Mouse (Mus musculus) left cerebral cortex, adult 11 months (tissue): ENCODE results near the gene Sycp2.
A peak's percentile ranks its signal among the peaks of the same experiment; 100 is the strongest.
"Not testable (repeated sequence)": the region's sequence is repeated elsewhere in the genome, so short reads cannot be mapped to it uniquely, and the experiment has no call there.

ENCODE experiments used
- DNase-seq: peaks from one replicate; pipeline ENCODE4 v3.0.0; 2022; ENCODE audit warnings: low spot score

Gene Sycp2

GRCm38 (mm10) chr2:178413481-178414260 is 6.2 kb upstream of the Sycp2 start:
- peak; percentile 51 for DNase-seq

GRCm38 (mm10) chr2:178413081-178413480 is 5.6 kb upstream of the Sycp2 start:
- DNase-seq: no peak

- DNase-seq: no peak
Measured at GRCm38 (mm10) chr2:178412598-178412997, 5.1 kb upstream of the Sycp2 start.

GRCm38 (mm10) chr2:178410286-178410685 is 2.8 kb upstream of the Sycp2 start:
- DNase-seq: no peak

GRCm38 (mm10) chr2:178409024-178409423 is 1.5 kb upstream of the Sycp2 start:
- no peak for DNase-seq

- no peak for DNase-seq
Measured at GRCm38 (mm10) chr2:178342597-178342996, 64.9 kb downstream of the Sycp2 start.

- not testable (repeated sequence) for DNase-seq
Measured at GRCm38 (mm10) chr2:178342105-178342504, 65.4 kb downstream of the Sycp2 start.

- no peak for DNase-seq
Measured at GRCm38 (mm10) chr2:178339044-178339443, 68.4 kb downstream of the Sycp2 start.

- no peak for DNase-seq
Measured at GRCm38 (mm10) chr2:178337878-178338277, 69.6 kb downstream of the Sycp2 start.

- no peak for DNase-seq
Measured at GRCm38 (mm10) chr2:178329986-178330385, 77.5 kb downstream of the Sycp2 start.

GRCm38 (mm10) chr2:178329551-178329950 is 77.9 kb downstream of the Sycp2 start:
- no peak for DNase-seq

GRCm38 (mm10) chr2:178327466-178328040 is 79.9 kb downstream of the Sycp2 start:
- peak; percentile 83 for DNase-seq

- no peak for DNase-seq
Measured at GRCm38 (mm10) chr2:178326750-178327465, 80.6 kb downstream of the Sycp2 start.

GRCm38 (mm10) chr2:178326067-178326466 is 81.4 kb downstream of the Sycp2 start:
- no peak for DNase-seq

- DNase-seq: no peak
Measured at GRCm38 (mm10) chr2:178324818-178325217, 82.7 kb downstream of the Sycp2 start.

GRCm38 (mm10) chr2:178324410-178324809 is 83.1 kb downstream of the Sycp2 start:
- no peak for DNase-seq

- no peak for DNase-seq
Measured at GRCm38 (mm10) chr2:178321271-178321670, 86.2 kb downstream of the Sycp2 start.

GRCm38 (mm10) chr2:178319766-178320165 is 87.7 kb downstream of the Sycp2 start:
- no peak for DNase-seq

GRCm38 (mm10) chr2:178316281-178316680 is 91.2 kb downstream of the Sycp2 start:
- no peak for DNase-seq

GRCm38 (mm10) chr2:178313539-178313938 is 93.9 kb downstream of the Sycp2 start:
- DNase-seq: no peak

GRCm38 (mm10) chr2:178304669-178305068 is 102.8 kb downstream of the Sycp2 start:
- no peak for DNase-seq

GRCm38 (mm10) chr2:178304188-178304529 is 103.3 kb downstream of the Sycp2 start:
- no peak for DNase-seq
